Mouse (Mus musculus) thymus, postnatal 0 days (tissue): ENCODE measurements around the gene Mast1. TPM values are rescaled to one million over a fixed set of nuclear protein-coding genes. Genes with fewer than 3 reads are reported as not detected.
A peak's percentile ranks its signal among the peaks of the same experiment; 100 is the strongest.

ENCODE experiments used
- DNase-seq: peaks from one replicate; pipeline ENCODE4 v3.0.0-alpha.2; 2015; ENCODE audit warnings: low spot score
- polyA plus RNA-seq: library from polyadenylated mRNA; unstranded; fragments of >200 nt; fragmentation: Nextera tagmentation; extraction: Ambion mirVana; gene quantifications from 2 replicates; pipeline ENCODE4 v1.2.1, GENCODE M21; 2015

The Mast1 gene
- polyA plus RNA-seq, 1 experiment from 2014 or later, result 0.08 TPM

- peak; percentile 70 for DNase-seq
Observed at GRCm38 (mm10) chr8:84973803-84974542, 36.8 kb upstream of the Mast1 start.

- DNase-seq, result no peak
Observed at GRCm38 (mm10) chr8:84973079-84973478, 35.9 kb upstream of the Mast1 start.

GRCm38 (mm10) chr8:84970913-84971312, 33.8 kb upstream of the Mast1 start:
- DNase-seq, result no peak

GRCm38 (mm10) chr8:84970135-84970790, 33.1 kb upstream of the Mast1 start:
- DNase-seq, result no peak

GRCm38 (mm10) chr8:84969241-84970134, 32.3 kb upstream of the Mast1 start, which contains the start of the genes Gm49661, Prdx2 and Rnaseh2a:
Gene Gm49661 (minus strand): TSS chr8:84969433.
Gene Prdx2 (plus strand): TSS chr8:84969587.
Gene Rnaseh2a (minus strand): TSS chr8:84969767.
- peak; percentile 69 for DNase-seq

GRCm38 (mm10) chr8:84968650-84969049, 31.5 kb upstream of the Mast1 start:
- DNase-seq, result no peak

GRCm38 (mm10) chr8:84967532-84968304, 30.6 kb upstream of the Mast1 start:
- DNase-seq, result no peak

- DNase-seq, result peak; percentile 41
Observed at GRCm38 (mm10) chr8:84966603-84967002, 29.4 kb upstream of the Mast1 start.

- peak; percentile 95 for DNase-seq
Observed at GRCm38 (mm10) chr8:84965731-84966291, 28.7 kb upstream of the Mast1 start.

- DNase-seq, result no peak
Observed at GRCm38 (mm10) chr8:84963952-84964351, 26.8 kb upstream of the Mast1 start.

- no peak for DNase-seq
Observed at GRCm38 (mm10) chr8:84959811-84960210, 22.7 kb upstream of the Mast1 start.

GRCm38 (mm10) chr8:84956768-84957167, 19.6 kb upstream of the Mast1 start:
- DNase-seq, result peak; percentile 75

GRCm38 (mm10) chr8:84952612-84953255, 15.6 kb upstream of the Mast1 start:
- no peak for DNase-seq

GRCm38 (mm10) chr8:84949753-84950152, 12.6 kb upstream of the Mast1 start:
- no peak for DNase-seq

GRCm38 (mm10) chr8:84947241-84947545, 10.0 kb upstream of the Mast1 start:
- DNase-seq, result peak; percentile 60

GRCm38 (mm10) chr8:84946528-84947240, 9.5 kb upstream of the Mast1 start, which contains the start of gene Rtbdn:
Gene Rtbdn (plus strand): TSS chr8:84946991.
- no peak for DNase-seq

- no peak for DNase-seq
Observed at GRCm38 (mm10) chr8:84945633-84946527, 8.7 kb upstream of the Mast1 start.

- no peak for DNase-seq
Observed at GRCm38 (mm10) chr8:84945235-84945632, 8.1 kb upstream of the Mast1 start.
